12 mouse cellular contexts compared by ENCODE assay signal in the genomic region with DNA sequence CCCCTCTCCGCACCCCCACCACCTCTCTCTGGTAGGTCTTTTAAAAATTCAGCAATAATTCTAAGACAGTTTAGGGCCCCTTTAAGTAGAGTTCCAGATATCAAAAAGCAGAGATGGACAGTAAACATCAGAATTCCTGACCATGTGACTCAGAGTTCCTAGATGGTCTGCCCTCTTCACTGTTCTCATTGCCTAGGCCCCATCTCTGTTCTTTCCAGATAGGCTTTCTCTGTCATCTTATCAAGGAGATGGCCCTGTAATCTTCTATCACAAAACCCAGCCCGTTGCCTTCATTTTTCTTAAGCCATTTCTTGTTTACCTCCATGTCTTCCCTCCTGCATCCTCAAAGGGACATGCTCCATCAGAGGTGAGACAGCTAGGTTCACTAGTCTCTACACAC. TPM values are rescaled to one million over a fixed set of nuclear protein-coding genes. Genes with fewer than 3 reads are reported as not detected.
DNase-seq lines count a peak whose midpoint lies in the region; ATAC-seq and TF ChIP-seq lines count a peak whose summit lies in the region.
"Had no signal": no experiment of that assay in that cellular context is flagged by ENCODE, and none has a peak within 500 bp of the region (broad histone marks: within the 10 kb centered on the region; RNA-seq: fewer than 3 reads in every experiment).

No protein-coding gene starts in this region.

- WGBS in heart, embryonic 12.5 days: 61% methylated on average over 2 of the region's 2 CpGs
- WGBS in hindbrain, embryonic 12.5 days: 86% methylated on average over 2 of the region's 2 CpGs
- 63% methylated on average over 2 of the region's 2 CpGs for WGBS in liver, postnatal 0 days (ENCODE audit: insufficient replicate concordance)

- H3K27me3 ChIP-seq in heart, embryonic 12.5 days (replicated peaks): no peaks in the 10 kb centered on the region
- H3K27me3 ChIP-seq in C2C12 (ENCODE audit: control insufficient read depth, insufficient read depth, insufficient read length): no peaks in the 10 kb centered on the region
- H3K27me3 ChIP-seq in hindbrain, embryonic 12.5 days: no peaks in the 10 kb centered on the region
- no peaks in the 10 kb centered on the region for H3K27me3 ChIP-seq in liver, postnatal 0 days (ENCODE audit: insufficient read depth, low read length)

- H3K9me3 ChIP-seq in heart, embryonic 12.5 days (replicated peaks): no peaks in the 10 kb centered on the region
- no peaks in the 10 kb centered on the region for H3K9me3 ChIP-seq in hindbrain, embryonic 12.5 days (replicated peaks)
- no peaks in the 10 kb centered on the region for H3K9me3 ChIP-seq in liver, postnatal 0 days (ENCODE audit: low read length)

- intact Hi-C loops in left cerebral cortex, postnatal 4 days (cut with DNase I): loop anchor here (10.0 kb wide), 1 partner anchor 91 kb away; no protein-coding TSS in a partner anchor

- H3K4me1 ChIP-seq in heart, embryonic 12.5 days (replicated peaks): peaks cover 10% of the 10 kb centered on the region
- peaks cover 16% of the 10 kb centered on the region for H3K4me1 ChIP-seq in hindbrain, embryonic 12.5 days
- H3K4me1 ChIP-seq in liver, postnatal 0 days (ENCODE audit: insufficient read depth): peaks cover 14% of the 10 kb centered on the region

- H3K27ac ChIP-seq in heart, embryonic 12.5 days (ENCODE audit: poor library complexity, severe bottlenecking): no peak overlapping the region
- no peak overlapping the region for H3K27ac ChIP-seq in hindbrain, embryonic 12.5 days
- no peak overlapping the region for H3K27ac ChIP-seq in liver, postnatal 0 days (ENCODE audit: low read depth)

- peaks cover 60% of the 10 kb centered on the region for H3K79me3 ChIP-seq in C2C12 (ENCODE audit: low read depth)

- peaks cover 66% of the 10 kb centered on the region for H3K79me2 ChIP-seq in C2C12 (ENCODE audit: control insufficient read depth, insufficient read depth)

- peak overlapping the region; percentile 42 for H3K4me2 ChIP-seq in heart, embryonic 12.5 days
- peak overlapping the region; percentile 79 for H3K4me2 ChIP-seq in hindbrain, embryonic 12.5 days (replicated peaks)
- H3K4me2 ChIP-seq in liver, postnatal 0 days (ENCODE audit: low read depth, low read length): peak overlapping the region; percentile 74

- no peak for ATAC-seq in heart, embryonic 12.5 days (ENCODE audit: insufficient number of reproducible peaks, low FRiP score)
- ATAC-seq in hindbrain, embryonic 12.5 days (ENCODE audit: low FRiP score): no peak
- no peak for ATAC-seq in liver, postnatal 0 days

- 0 out of 2 replicates have a peak, but pooled peaks cover 3% of the 10 kb centered on the region for H3K36me3 ChIP-seq in heart, embryonic 12.5 days
- H3K36me3 ChIP-seq in C2C12 (ENCODE audit: control insufficient read depth, insufficient read depth): peaks cover 1% of the 10 kb centered on the region
- no peaks in the 10 kb centered on the region for H3K36me3 ChIP-seq in hindbrain, embryonic 12.5 days
- H3K36me3 ChIP-seq in liver, postnatal 0 days (replicated peaks; ENCODE audit: insufficient read depth, low read length): peaks cover 3% of the 10 kb centered on the region; the same call in 1 of the 2 replicates

- TF ChIP-seq CTCF in C2C12 (IDR thresholded peaks at IDR 0.05; ENCODE audit: control insufficient read depth, insufficient read depth, insufficient read length): no peak
- TF ChIP-seq CTCF in liver, postnatal 0 days (IDR thresholded peaks at IDR 0.05; ENCODE audit: low read depth): no peak

- no peak overlapping the region for H3ac ChIP-seq in C2C12 (ENCODE audit: control insufficient read depth, insufficient read length, low read depth)

- H3K9ac ChIP-seq in heart, embryonic 12.5 days: no peak overlapping the region
- no peak overlapping the region for H3K9ac ChIP-seq in hindbrain, embryonic 12.5 days
- H3K9ac ChIP-seq in liver, postnatal 0 days (replicated peaks): peak overlapping the region; percentile 6; the same call in 1 of the 2 replicates

- no peak for DNase-seq in heart, adult 8-10 months (ENCODE audit: low spot score)
- no peak for DNase-seq in liver, postnatal 0 days
- no peak for DNase-seq in adrenal gland, postnatal 14 days
- DNase-seq in left cerebral cortex, postnatal 4 days: no peak
- no peak for DNase-seq in kidney, adult 9 months
- DNase-seq: B cell, adult 2 months; lung, adult 18-20 months; retina, postnatal 1 day; thymus, postnatal 25 days had no signal

- H3K4me3 ChIP-seq in heart, embryonic 12.5 days: peak overlapping the region; percentile 18; the same call in 1 of the 2 replicates
- no peak overlapping the region for H3K4me3 ChIP-seq in C2C12 (ENCODE audit: insufficient read depth, poor library complexity, severe bottlenecking)
- H3K4me3 ChIP-seq in hindbrain, embryonic 12.5 days: no peak overlapping the region
- H3K4me3 ChIP-seq in liver, postnatal 0 days (ENCODE audit: low read depth, low read length): peak overlapping the region; percentile 91

- peak; percentile 69; the same call in 1 of the 2 replicates for TF ChIP-seq EP300 in liver, postnatal 0 days (IDR thresholded peaks at IDR 0.05; ENCODE audit: low read depth)

TF ChIP-seq in C2C12, 6 proteins besides CTCF, POLR2A, EP300 and RAD21:
- TF ChIP-seq USF1 (IDR thresholded peaks at IDR 0.05; ENCODE audit: low read depth): peak; percentile 37
- TF ChIP-seq MYOG (IDR thresholded peaks at IDR 0.05; ENCODE audit: control insufficient read depth, extremely low read depth, insufficient read length): no peak

RNA-seq across cellular contexts. Expression of a gene that starts 1.9 kb away (rescaled TPM):
- 73.4 and 74.0 TPM in 2 replicates for polyA plus RNA-seq in heart, embryonic 12.5 days (2016; fragmentation: Nextera tagmentation; extraction: Ambion mirVana)
- total RNA-seq in heart, adult 8-10 months (2022): 10 to 100 TPM; 41.7 to 47.0 (median 44.6) TPM
- 20.3 TPM for polyA plus RNA-seq in C2C12 (2012; fragmentation: generic; extraction: Trizol)
- 68.7 and 73.4 TPM in 2 replicates for polyA plus RNA-seq in hindbrain, embryonic 12.5 days (2016; fragmentation: Nextera tagmentation; extraction: Ambion mirVana)
- polyA plus RNA-seq in liver, postnatal 0 days (2015; fragmentation: Nextera tagmentation; extraction: Ambion mirVana): 21.7 and 23.6 TPM in 2 replicates
- 45.6 and 47.5 TPM in 2 replicates for total RNA-seq in adrenal gland, postnatal 14 days (2021)
- total RNA-seq in left cerebral cortex, postnatal 4 days (2021): 100 to 1,000 TPM; 147 to 159 TPM

RNA-seq across cellular contexts. Expression of a gene that starts 20.8 kb away (rescaled TPM):
- 10.6 and 12.3 TPM in 2 replicates for polyA plus RNA-seq in heart, embryonic 12.5 days (2016; fragmentation: Nextera tagmentation; extraction: Ambion mirVana)
- total RNA-seq in heart, adult 8-10 months (2022): 1 to 10 TPM; 3.4 to 5.7 (median 4.7) TPM
- 5.6 TPM for polyA plus RNA-seq in C2C12 (2012; fragmentation: generic; extraction: Trizol)
- 16.9 and 18.4 TPM in 2 replicates for polyA plus RNA-seq in hindbrain, embryonic 12.5 days (2016; fragmentation: Nextera tagmentation; extraction: Ambion mirVana)
- polyA plus RNA-seq in liver, postnatal 0 days (2015; fragmentation: Nextera tagmentation; extraction: Ambion mirVana): 3.6 and 4.1 TPM in 2 replicates
- 12.3 and 12.9 TPM in 2 replicates for total RNA-seq in adrenal gland, postnatal 14 days (2021)
- 10 to 100 TPM; 12.3 to 12.9 TPM for total RNA-seq in left cerebral cortex, postnatal 4 days (2021)

Comparison
In these comparisons a context has a peak if more than half of its experiments do, and no peak if none do; other contexts are left out.
1. H3K4me3 ChIP-seq: peak in heart, embryonic 12.5 days (single experiment) and liver, postnatal 0 days (single experiment); none in C2C12 (single experiment) and hindbrain, embryonic 12.5 days (single experiment).
2. Peak in every context shown above with its lines, with median percentiles within 50 percentile points of each other: H3K4me2 ChIP-seq.